Mouse (Mus musculus) layer of hippocampus, adult 2 months (tissue): Measurements from ENCODE around the gene Gdpd5. TPM values are rescaled to one million over a fixed set of nuclear protein-coding genes. Genes with fewer than 3 reads are reported as not detected.

Experiments used
- DNase-seq, 2 experiments: peaks; one replicate each; pipeline ENCODE4 v3.0.0; 2022; ENCODE audit warnings: low spot score in 2 of 2
- H3K27ac ChIP-seq: fragments of 200-600 bp; 2 replicates; pipeline ENCODE4 v1.8.1; 2022
- H3K4me3 ChIP-seq: fragments of 200-600 bp; 2 replicates; pipeline ENCODE4 v1.8.1; 2022; ENCODE audit warnings: mild to moderate bottlenecking
- CTCF ChIP-seq: fragments of 200-600 bp; conservative IDR thresholded peaks from 2 replicates; pipeline ENCODE4 v1.8.1; 2022; ENCODE audit warnings: antibody characterized with exemption, mild to moderate bottlenecking, moderate library complexity
- total RNA-seq, 2 experiments: library from RNA; stranded (reverse); gene quantifications; 2 replicates each; pipeline ENCODE4 v1.2.3; 2021

Gdpd5 gene
- total RNA-seq, 2 experiments from 2014 or later: 20.8 to 24.3 TPM

DNA sequence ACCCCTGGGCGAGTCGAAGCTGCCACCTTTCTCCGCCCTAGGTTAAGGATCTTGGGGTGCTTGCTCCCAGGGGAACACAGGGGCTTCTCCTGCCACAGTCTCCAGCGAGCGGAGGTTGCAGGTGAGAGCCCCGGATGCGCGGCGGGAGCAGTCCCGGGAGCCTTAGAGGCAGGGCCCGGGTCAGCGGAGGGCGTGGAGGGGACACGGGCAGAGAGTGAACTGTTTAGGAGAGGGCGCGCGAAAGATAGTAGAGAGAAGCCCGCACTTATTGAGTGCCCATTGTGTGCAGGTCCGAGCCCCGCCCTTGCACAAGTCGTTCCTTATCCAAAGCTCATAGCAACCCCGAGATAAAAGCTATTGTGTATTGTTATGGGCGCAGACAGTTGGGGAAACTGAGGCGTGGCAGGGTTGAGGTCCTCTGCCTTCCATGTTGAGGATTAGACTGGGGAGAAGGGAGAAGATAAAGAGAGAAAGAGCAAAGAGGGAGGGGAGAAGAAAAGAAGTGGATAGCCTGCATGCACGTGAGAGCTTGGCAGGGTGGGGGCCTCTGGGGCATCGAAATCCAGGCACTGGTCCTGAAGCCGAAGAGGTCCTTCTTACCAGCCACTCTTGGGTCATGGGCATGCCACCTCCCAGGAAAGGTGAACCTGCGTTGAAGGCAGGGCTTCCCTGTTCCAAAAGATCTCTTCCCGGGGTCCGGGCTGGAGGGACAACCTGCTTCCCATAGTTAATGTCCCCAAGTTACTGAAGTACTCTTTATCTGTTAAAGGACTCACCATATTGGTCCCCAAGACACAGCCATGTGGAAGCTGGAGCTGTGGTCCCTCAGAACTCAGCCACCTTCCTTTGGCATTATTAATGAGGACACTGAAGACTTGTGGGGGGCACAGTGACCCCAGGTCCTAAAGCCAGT lies 1.1 kb downstream of the Gdpd5 start:
- peak overlapping the region; percentile 92 for H3K27ac ChIP-seq
- peak overlapping the region; percentile 59 for H3K4me3 ChIP-seq
- DNase-seq: no peak
- no peak for TF ChIP-seq CTCF

DNA sequence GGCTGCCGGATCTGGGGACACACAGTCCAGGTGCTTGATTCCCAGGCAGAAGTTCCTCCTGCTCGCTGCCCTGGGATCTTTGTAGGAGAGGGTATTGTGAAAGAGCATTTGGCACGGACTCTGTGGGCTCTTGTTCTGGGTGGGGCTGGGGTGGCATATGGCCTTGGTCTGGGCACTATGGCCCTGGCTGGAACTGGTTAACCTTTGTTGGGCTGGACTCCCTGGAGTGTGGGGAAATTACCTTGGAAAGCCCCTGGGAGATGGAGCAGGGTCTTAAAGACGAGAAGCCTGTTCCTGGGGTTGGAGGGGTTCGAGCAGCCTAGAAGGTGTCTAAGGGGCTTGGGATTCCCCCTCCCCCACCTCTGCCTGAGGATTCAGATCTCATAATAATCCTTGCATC lies 2.0 kb downstream of the Gdpd5 start:
- H3K4me3 ChIP-seq: peak overlapping the region; percentile 59
- no peak for DNase-seq
- H3K27ac ChIP-seq: 0 out of 2 replicates have a peak overlapping the region, but pooled peaks have one; percentile 48
- no peak for TF ChIP-seq CTCF

DNA sequence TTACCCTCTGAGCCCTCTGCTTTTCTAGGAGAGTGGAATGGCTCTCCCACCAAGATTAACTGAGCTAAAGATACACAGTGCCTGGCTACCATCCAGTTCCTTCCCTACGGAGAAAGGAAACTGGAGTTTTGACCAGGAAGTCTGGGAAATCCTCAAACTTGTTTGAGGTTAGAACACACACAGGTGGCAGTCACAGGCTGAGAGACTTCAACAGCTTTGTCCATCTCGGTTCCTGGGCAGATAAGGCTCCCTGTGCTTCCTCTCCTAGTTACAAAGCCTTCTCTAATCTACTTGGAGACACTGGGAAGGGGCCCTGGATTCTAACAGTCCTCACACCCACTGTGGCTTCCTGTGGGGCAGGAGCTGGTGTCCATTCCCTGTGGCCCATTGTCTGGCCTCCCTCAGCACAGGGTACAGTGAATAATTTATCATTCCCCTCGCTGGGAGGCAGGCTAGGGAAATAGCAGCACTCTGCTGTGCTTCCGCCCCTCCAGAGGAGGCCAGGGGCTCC lies 2.9 kb downstream of the Gdpd5 start:
- no peak; the same call in 1 of the 2 replicates for TF ChIP-seq CTCF
- peak overlapping the region; percentile 59; the same call in 1 of the 2 replicates for H3K4me3 ChIP-seq
- no peak for DNase-seq
- peak overlapping the region; percentile 48 for H3K27ac ChIP-seq

DNA sequence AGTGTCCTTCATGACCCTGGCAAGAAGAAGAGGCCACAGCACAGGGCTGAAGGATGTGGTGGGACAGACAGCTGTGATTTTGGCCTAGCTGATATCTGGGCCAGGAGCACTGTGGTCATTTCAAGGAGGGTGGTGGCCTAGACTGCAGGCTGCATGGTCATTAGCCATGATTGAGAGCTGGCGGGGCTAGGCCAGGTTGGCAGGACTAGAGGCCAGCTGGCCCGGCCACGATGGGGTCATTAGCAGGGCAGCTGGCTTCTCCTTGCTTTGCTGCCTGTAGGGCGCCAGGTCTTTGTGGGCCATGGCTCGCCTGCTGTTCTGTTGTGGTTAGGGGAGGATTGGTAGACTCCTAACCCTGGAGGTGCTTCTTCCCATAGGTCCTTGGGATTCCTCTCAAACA lies 4.8 kb downstream of the Gdpd5 start:
- TF ChIP-seq CTCF: no peak
- H3K27ac ChIP-seq: no peak overlapping the region
- DNase-seq: no peak
- no peak overlapping the region for H3K4me3 ChIP-seq

DNA sequence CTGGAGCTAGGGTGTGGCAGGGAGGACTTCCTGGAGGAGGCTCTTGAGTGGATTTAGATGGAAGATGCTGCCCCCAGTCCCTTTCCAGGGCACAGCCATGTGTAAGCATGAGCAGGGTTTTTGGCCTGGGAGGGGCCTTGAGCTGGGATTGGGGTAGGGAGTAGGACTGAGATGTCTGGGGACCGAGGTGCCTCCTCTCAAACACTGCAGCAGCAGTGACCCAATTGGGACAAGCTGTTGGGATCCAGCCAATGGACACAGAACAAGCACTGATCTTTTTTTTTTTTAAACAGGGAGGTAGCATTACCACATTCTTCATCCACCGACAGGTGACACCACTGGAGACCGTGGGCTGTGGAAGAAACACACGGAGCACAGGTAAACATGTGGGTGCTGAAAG lies 5.6 kb downstream of the Gdpd5 start:
- no peak overlapping the region for H3K27ac ChIP-seq
- TF ChIP-seq CTCF: no peak
- H3K4me3 ChIP-seq: no peak overlapping the region
- DNase-seq: no peak

DNA sequence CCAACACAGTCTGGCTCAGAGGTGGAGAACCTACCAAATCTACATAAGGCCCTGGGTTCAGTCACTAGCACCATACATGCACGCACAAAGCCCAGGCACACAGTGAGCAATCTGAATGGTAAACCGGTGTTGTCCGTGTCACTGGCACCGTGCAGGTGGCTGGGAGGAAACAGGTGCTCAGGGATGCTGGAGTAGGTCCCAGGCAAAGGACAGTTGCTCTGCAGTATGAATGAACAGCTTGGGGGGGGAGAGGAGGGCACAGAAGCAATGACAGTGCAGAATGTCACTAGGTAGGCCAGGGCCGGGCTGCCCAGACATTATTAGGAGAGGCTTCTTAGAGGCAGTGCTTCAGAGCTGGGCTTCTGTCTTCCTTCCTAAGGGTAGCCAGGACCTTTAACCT lies 6.1 kb downstream of the Gdpd5 start:
- no peak overlapping the region for H3K27ac ChIP-seq
- TF ChIP-seq CTCF: no peak
- no peak overlapping the region for H3K4me3 ChIP-seq
- DNase-seq: no peak

DNA sequence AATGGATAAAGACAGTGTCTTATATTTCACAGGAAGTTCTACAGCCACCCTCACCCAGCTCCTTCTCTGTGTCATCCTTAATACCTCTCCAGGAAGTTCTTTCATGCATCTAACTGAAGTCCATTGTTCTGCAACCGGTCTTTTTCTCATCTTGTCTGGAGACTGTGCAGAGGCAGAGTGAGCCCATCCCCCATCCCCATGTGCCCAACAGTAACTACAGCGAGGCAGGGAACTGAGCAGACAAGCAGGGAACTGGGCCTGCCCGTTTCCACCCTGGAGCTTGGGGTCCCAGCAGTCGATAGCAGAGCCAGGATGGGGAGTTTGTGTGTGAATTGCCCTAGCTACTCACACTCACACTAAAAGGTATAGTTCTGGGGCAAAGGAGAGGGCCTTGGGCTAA lies 9.3 kb downstream of the Gdpd5 start:
- Histone ChIP-seq H3K27ac (no peak overlapping the region), H3K4me3 (no peak overlapping the region)
- no peak for DNase-seq
- TF ChIP-seq CTCF: no peak

DNA sequence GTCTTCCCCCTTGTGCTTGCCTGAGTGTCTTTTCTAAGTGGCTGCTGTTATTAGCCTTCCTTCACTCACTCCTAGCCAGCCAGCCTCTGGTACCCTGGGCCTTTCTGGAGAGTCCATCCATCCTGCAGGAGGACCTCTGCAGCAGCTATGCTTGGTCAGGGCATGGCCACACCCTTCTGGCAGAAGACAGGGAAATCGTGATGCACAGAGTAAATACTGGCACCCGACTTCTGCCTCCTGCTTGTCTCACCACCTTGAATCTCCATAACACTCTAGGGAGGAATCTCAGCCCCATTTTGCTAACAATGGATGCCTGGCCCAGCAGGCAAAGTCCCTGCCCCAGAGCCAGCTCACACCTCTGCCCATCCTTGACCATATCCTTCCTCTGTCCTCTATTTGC lies 11.5 kb downstream of the Gdpd5 start:
- H3K27ac ChIP-seq: no peak overlapping the region
- no peak for TF ChIP-seq CTCF
- DNase-seq: no peak
- no peak overlapping the region for H3K4me3 ChIP-seq

DNA sequence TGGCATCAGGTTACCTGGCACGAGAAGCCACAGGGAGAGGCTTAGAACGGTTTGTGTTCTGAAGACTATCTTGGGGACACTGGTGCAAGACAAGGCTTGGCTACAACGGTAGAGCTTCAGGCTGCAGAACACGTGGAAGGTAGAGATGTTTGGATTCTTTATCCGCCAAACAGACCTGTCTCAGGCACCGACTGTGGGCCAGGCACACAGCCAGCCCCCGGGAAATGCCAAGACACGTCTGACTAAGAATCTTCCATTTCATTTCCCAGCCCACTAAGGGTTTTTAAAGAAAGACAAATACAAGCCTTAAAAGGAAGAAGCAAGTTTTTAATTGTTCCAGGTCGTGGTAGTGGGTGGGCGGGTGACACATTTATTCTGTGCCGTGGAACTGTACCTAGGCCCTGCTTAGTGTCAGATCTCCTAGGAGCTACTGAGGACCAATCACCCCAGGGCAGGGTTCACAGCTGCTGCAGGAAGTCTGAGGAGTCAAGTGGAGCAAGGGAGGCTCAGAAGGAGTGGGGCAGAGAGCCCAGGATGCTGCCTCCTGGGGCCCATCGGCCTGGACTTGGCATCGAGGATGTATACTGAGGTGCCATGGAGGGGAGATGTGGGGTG lies 12.6 kb downstream of the Gdpd5 start:
- no peak overlapping the region for H3K27ac ChIP-seq
- no peak for TF ChIP-seq CTCF
- peak in 1 of 2 experiments; percentile 34 for DNase-seq
- H3K4me3 ChIP-seq: no peak overlapping the region

DNA sequence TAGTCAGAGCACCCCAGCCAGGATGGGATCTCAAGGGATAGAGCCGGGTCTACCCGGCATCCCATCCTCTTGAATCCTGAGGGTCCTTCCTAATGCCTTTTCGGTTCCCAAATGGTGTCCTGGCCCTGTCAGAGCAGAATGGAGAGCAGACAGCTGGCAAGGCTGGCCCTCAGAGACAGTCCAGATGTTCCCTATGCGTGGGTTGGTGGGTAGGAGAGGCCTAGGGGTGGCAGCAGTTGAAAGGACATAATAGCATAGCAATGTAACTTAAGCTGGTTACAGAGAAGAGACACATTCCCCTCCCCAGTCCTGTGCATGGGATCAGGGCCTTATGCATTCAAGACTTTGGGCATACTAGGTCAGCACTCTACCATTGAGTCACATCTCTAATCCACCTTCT lies 14.2 kb downstream of the Gdpd5 start:
- TF ChIP-seq CTCF: no peak

DNA sequence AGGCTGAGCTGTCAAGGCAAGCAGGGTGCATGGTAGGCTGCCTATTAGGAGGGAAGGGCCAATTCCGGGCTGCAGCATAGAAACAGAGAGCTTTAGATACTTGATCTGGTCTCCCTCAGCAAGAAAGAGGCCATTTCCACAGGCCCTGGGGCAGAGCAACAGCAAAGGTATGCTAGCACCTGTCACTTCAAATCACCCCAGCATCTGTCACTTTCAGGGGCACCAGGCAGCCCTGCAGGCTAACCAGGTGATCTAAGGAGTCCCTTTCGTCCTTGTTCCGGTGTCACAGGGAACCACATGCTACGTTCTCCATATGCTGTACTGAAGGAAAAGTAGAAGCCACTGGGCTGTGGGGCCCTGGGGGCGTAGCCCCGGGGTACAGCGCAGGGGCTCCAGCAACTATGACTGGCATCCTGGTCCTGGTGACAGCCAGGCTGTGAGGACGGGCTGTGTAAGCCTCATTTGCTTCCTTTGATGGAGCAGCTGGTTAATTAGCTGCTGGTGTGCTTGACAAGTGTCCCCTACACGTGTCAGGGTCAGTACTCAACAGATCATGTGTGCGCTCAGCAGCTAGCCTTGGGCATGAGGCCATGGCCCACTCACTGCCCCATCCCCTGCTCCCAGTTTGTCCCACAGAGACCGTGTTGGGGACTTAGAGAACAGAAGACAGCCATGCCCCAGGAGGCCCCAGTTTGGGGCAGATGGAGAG lies 14.8 kb downstream of the Gdpd5 start:
- Histone ChIP-seq H3K27ac (no peak overlapping the region), H3K4me3 (no peak overlapping the region)
- TF ChIP-seq CTCF: no peak
- no peak for DNase-seq

More for the DNA sequence above, 14.2 kb downstream of the Gdpd5 start:
- Histone ChIP-seq H3K27ac (no peak overlapping the region), H3K4me3 (no peak overlapping the region)
- DNase-seq: no peak

DNA sequence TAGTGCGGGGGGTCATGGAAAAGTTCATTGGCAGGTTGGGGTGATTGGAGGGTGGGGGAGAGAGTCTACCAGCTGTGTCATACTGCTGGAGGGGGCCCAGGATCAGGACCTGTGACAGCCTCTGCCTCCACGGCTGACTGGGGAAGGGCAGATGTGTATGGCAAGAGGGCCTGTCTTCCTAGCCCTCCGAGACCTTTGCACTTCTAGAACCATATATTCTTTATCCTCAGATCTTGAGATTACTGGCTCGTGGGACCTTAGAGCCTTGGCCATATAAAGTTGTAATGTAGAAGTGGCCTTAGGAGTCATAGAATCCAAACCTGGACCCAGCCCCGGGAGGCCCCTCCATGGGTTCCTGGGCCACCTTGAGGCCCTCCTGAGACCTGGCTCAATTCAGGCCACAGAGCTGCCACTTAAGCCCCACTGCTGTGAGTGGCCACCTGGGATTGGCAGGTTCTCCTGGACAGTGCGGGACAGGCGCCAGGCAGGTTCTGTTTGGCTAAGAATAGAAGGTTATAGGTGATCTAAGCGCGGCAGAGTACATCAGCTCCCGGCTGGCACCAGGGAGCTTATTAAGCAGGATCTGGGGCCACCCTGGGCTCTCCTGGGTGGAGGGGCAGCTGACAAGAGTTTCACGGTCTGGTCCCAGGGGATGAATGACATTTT lies 15.9 kb downstream of the Gdpd5 start:
- TF ChIP-seq CTCF: no peak

More for the DNA sequence above, 15.9 kb downstream of the Gdpd5 start:
- Histone ChIP-seq H3K27ac (no peak overlapping the region), H3K4me3 (no peak overlapping the region)
- DNase-seq: no peak
